Mouse (Mus musculus) cerebellum, adult 2 months (tissue): ENCODE measurements around the gene Sox5.

Experiments used
- CTCF ChIP-seq: fragments of 200-500 bp; IDR thresholded peaks from 2 replicates; pipeline ENCODE4 v1.5.1; 2011; ENCODE audit warnings: low read depth, mild to moderate bottlenecking, control low read depth, low read length, moderate library complexity, borderline replicate concordance; ENCODE audit not compliant: insufficient read depth
- POLR2A ChIP-seq: fragments of 200-500 bp; IDR thresholded peaks from 2 replicates; pipeline ENCODE4 v1.6.1; 2011; ENCODE audit warnings: low read length, control low read depth, borderline replicate concordance; ENCODE audit not compliant: insufficient read depth

DNA sequence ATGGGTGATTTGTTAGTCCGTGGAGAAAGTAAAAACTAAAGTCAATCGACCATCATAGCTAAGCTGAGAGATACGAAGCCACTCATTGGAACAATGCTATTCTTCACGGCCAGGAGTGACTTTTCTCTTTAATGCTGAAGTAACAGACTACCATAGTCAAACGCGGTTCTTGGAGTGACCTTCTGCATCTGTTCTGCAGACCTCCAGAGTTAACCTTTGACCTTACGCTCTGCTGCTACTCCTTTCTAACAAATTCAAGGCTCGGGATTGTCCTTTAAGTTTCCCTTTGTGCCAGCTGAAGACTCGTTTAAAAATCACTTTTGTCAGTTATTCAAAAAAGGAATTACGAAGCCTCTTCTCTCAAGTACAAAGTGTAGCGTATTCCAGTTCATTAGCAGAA lies 545.2 kb downstream of the Sox5 start:
- TF ChIP-seq CTCF: no peak
- TF ChIP-seq POLR2A: no peak
